Mouse (Mus musculus): ENCODE measurements around the gene Tmem237.

Tmem237 gene

GRCm38 (mm10) chr1:59101020-59101419 is 19.2 kb downstream of the Tmem237 start:
- no peak for DNase-seq (ENCODE audit: low read depth)

GRCm38 (mm10) chr1:59094705-59095104 is 25.5 kb downstream of the Tmem237 start, which contains the start of gene C2cd6:
TSS of gene C2cd6 (minus strand) at chr1:59094900.
- DNase-seq (ENCODE audit: low read depth): no peak

- no peak for DNase-seq (ENCODE audit: low read depth)
Measured at GRCm38 (mm10) chr1:59070867-59071266, 49.3 kb downstream of the Tmem237 start.

GRCm38 (mm10) chr1:59067976-59068375 is 52.2 kb downstream of the Tmem237 start:
- no peak for DNase-seq (ENCODE audit: low read depth)

DNA sequence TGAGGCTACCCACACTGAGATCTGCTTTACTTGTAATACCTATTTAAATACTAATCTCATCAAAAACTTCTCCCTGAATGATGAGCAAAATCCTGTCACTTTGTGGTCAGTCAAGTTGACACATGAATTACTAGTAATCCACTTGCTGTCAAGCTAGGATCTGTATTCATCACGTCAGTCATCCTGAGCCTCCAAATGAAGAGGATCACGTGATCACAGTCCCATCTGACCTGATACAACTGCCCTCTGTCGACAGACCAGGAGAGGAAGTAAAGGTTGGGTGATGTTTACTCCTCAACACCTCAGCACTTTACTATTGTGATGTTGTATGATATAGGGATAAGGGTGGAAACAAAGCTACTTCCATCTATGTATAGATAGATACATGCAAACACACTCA is 56.5 kb downstream of the Tmem237 start:
- DNase-seq (ENCODE audit: low read depth): no peak

- DNase-seq (ENCODE audit: low read depth): no peak
Measured at GRCm38 (mm10) chr1:59056955-59057354, 63.3 kb downstream of the Tmem237 start.

DNA sequence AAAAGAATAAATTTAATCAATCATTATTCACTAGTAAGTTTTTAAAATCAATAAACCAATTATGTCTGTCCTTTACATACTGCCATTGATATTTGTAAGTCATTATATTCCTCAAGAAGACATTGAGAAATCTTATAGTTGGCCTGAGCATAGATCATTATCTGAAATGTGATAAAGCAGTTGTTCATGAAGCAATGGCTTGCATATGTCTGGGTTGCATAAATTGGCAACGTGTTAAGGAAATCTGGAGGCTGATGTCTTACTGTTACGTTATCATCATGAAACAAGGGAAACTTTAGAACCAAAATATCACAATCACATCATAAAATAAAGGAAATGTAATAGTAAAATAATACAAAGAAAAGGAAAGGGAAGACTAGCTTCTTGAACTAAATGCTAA is 68.9 kb downstream of the Tmem237 start:
- no peak for DNase-seq (ENCODE audit: low read depth)
